In genomic region chr11:112028031-112028430, GRCm38 (mm10) we compare ENCODE assay signal across 30 mouse cellular contexts.
DNase-seq lines count a peak whose midpoint lies in the region; ATAC-seq lines count a peak whose summit lies in the region.
"Had no signal": no experiment of that assay in that cellular context is flagged by ENCODE, and none has a peak within 500 bp of the region (broad histone marks: within the 10 kb centered on the region; RNA-seq: fewer than 3 reads in every experiment).

No protein-coding gene starts in this region.

- H3K27ac ChIP-seq in limb, embryonic 10.5 days: 0 out of 2 replicates have a peak overlapping the region, but pooled peaks have one; percentile 30
- peak overlapping the region; percentile 44; the same call in 1 of the 2 replicates for H3K27ac ChIP-seq in limb, embryonic 13.5 days
- H3K27ac ChIP-seq: forebrain, embryonic 10.5 days; forebrain, embryonic 13.5 days; gastrocnemius, adult 2 months; heart, embryonic 15.5 days; hindbrain, embryonic 10.5 days; hindbrain, embryonic 13.5 days had no signal

- no peaks in the 10 kb centered on the region for H3K27me3 ChIP-seq in limb, embryonic 10.5 days (ENCODE audit: low read depth, poor library complexity, severe bottlenecking)
- no peaks in the 10 kb centered on the region for H3K27me3 ChIP-seq in limb, embryonic 13.5 days
- H3K27me3 ChIP-seq: CH12.LX; forebrain, embryonic 13.5 days; heart, embryonic 12.5 days; heart, embryonic 15.5 days; hindbrain, embryonic 13.5 days had no signal

- no peaks in the 10 kb centered on the region for H3K9me3 ChIP-seq in limb, embryonic 10.5 days (replicated peaks)
- peaks cover 9% of the 10 kb centered on the region for H3K9me3 ChIP-seq in limb, embryonic 13.5 days
- H3K9me3 ChIP-seq: forebrain, embryonic 13.5 days; G1E; heart, embryonic 12.5 days; heart, embryonic 15.5 days; hindbrain, embryonic 10.5 days; hindbrain, embryonic 13.5 days had no signal

- H3K4me3 ChIP-seq in limb, embryonic 10.5 days: no peak overlapping the region
- no peak overlapping the region for H3K4me3 ChIP-seq in limb, embryonic 13.5 days
- H3K4me3 ChIP-seq: forebrain, embryonic 10.5 days; forebrain, embryonic 13.5 days; gastrocnemius, adult 2 months; heart, embryonic 12.5 days; heart, embryonic 15.5 days; hindbrain, embryonic 10.5 days; hindbrain, embryonic 13.5 days had no signal

- WGBS in limb, embryonic 10.5 days: 40% methylated on average over 5 of the region's 5 CpGs
- 16% methylated on average over 5 of the region's 5 CpGs for WGBS in limb, embryonic 13.5 days

- ATAC-seq in limb, embryonic 13.5 days (ENCODE audit: low FRiP score, low read depth): peak; percentile 40; the same call in 1 of the 2 replicates
- ATAC-seq: forebrain, embryonic 13.5 days; forebrain, embryonic 16.5 days; hindbrain, embryonic 16.5 days; inflammation-experienced regulatory T-cells, adult 6 months; Patski had no signal

- no peaks in the 10 kb centered on the region for H3K36me3 ChIP-seq in limb, embryonic 10.5 days
- no peaks in the 10 kb centered on the region for H3K36me3 ChIP-seq in limb, embryonic 13.5 days
- H3K36me3 ChIP-seq: forebrain, embryonic 10.5 days; G1E; heart, embryonic 12.5 days; heart, embryonic 15.5 days; hindbrain, embryonic 10.5 days; hindbrain, embryonic 13.5 days had no signal

- DNase-seq in embryo, embryonic 11 days: peak; percentile 27
- no peak for DNase-seq in embryo, embryonic 9.5 days (ENCODE audit: extremely low spot score)
- DNase-seq in limb, embryonic 10.5 days (ENCODE audit: low spot score): peak; percentile 58
- DNase-seq in kidney, adult 18-20 months: no peak
- no peak for DNase-seq in urinary bladder, adult 18-20 months (ENCODE audit: low spot score in 2 of 2)
- no peak for DNase-seq in lung, postnatal 10 days
- DNase-seq: adrenal gland, postnatal 10 days; B cell, adult 2 months; cerebellum, adult 11 months; cerebellum, adult 2 months; cerebellum, adult 9-11 months; cerebellum, postnatal 25 days; gastrocnemius, adult 2 months; gastrocnemius, postnatal 14 days; heart, adult 11 months; heart, postnatal 10 days; heart, postnatal 36 days had no signal

- H3K4me2 ChIP-seq in limb, embryonic 13.5 days (replicated peaks): no peak overlapping the region
- H3K4me2 ChIP-seq: forebrain, embryonic 13.5 days; heart, embryonic 12.5 days; heart, embryonic 15.5 days; hindbrain, embryonic 13.5 days had no signal

- no peak overlapping the region for H3K9ac ChIP-seq in limb, embryonic 13.5 days
- H3K9ac ChIP-seq: forebrain, embryonic 13.5 days; heart, embryonic 12.5 days; heart, embryonic 15.5 days; hindbrain, embryonic 13.5 days had no signal

- H3K4me1 ChIP-seq in limb, embryonic 10.5 days: peaks cover 7% of the 10 kb centered on the region
- H3K4me1 ChIP-seq in limb, embryonic 13.5 days: peaks cover 8% of the 10 kb centered on the region
- H3K4me1 ChIP-seq: forebrain, embryonic 10.5 days; forebrain, embryonic 13.5 days; heart, embryonic 12.5 days; heart, embryonic 15.5 days; hindbrain, embryonic 10.5 days; hindbrain, embryonic 13.5 days had no signal

Comparison
In these comparisons a context has a peak if more than half of its experiments do, and no peak if none do; other contexts are left out.
1. DNase-seq: peak in embryo, embryonic 11 days (single experiment) and limb, embryonic 10.5 days (single experiment); none in embryo, embryonic 9.5 days (single experiment), kidney, adult 18-20 months (single experiment), urinary bladder, adult 18-20 months (0 of 2) and lung, postnatal 10 days (single experiment).